Mouse (Mus musculus): ENCODE measurements around the gene Morn1. TPM values are rescaled to one million over a fixed set of nuclear protein-coding genes. Genes with fewer than 3 reads are reported as not detected.

Gene Morn1
- polyA plus RNA-seq (2014; fragmentation: Illumina TruSeq; extraction: RNeasy Lipid Tissue Mini Kit (QIAGEN cat#74804); ENCODE audit: low read depth, low replicate concordance), result 10.9 TPM

GRCm38 (mm10) chr4:155086108-155087024, at the start of gene Morn1, which contains the start of gene Rer1:
Gene Morn1 (plus strand): TSS chr4:155086577.
Gene Rer1 (minus strand): TSS chr4:155086382.

GRCm38 (mm10) chr4:155056724-155057123, 29.7 kb upstream of the Morn1 start, which contains the start of gene Plch2:
Gene Plch2 (minus strand): TSS chr4:155056784.

GRCm38 (mm10) chr4:155066834-155067522, 19.4 kb upstream of the Morn1 start, which contains the start of gene Pex10:
Gene Pex10 (plus strand): TSS chr4:155067016.

Other genes with a start within 250 kb of the Morn1 start
- gene Ttc34, start 249.1 kb upstream of the Morn1 start, polyA plus RNA-seq (2014; fragmentation: Illumina TruSeq; extraction: RNeasy Lipid Tissue Mini Kit (QIAGEN cat#74804); ENCODE audit: low read depth, low replicate concordance), result 0.96 TPM
- gene Mmel1, start 217.0 kb upstream of the Morn1 start, polyA plus RNA-seq (2014; fragmentation: Illumina TruSeq; extraction: RNeasy Lipid Tissue Mini Kit (QIAGEN cat#74804); ENCODE audit: low read depth, low replicate concordance), result 1.8 TPM
- gene Fam213b, start 187.4 kb upstream of the Morn1 start, polyA plus RNA-seq (2014; fragmentation: Illumina TruSeq; extraction: RNeasy Lipid Tissue Mini Kit (QIAGEN cat#74804); ENCODE audit: low read depth, low replicate concordance), result 72.2 TPM
- gene Tnfrsf14, start 158.0 kb upstream of the Morn1 start, polyA plus RNA-seq (2014; fragmentation: Illumina TruSeq; extraction: RNeasy Lipid Tissue Mini Kit (QIAGEN cat#74804); ENCODE audit: low read depth, low replicate concordance), result 10.2 TPM
- not detected for gene Hes5, start 125.7 kb upstream of the Morn1 start, polyA plus RNA-seq (2014; fragmentation: Illumina TruSeq; extraction: RNeasy Lipid Tissue Mini Kit (QIAGEN cat#74804); ENCODE audit: low read depth, low replicate concordance)
- 20.7 TPM for gene Pank4, start 122.5 kb upstream of the Morn1 start, polyA plus RNA-seq (2014; fragmentation: Illumina TruSeq; extraction: RNeasy Lipid Tissue Mini Kit (QIAGEN cat#74804); ENCODE audit: low read depth, low replicate concordance)
- 3.6 TPM for gene Plch2, start 29.8 kb upstream of the Morn1 start, polyA plus RNA-seq (2014; fragmentation: Illumina TruSeq; extraction: RNeasy Lipid Tissue Mini Kit (QIAGEN cat#74804); ENCODE audit: low read depth, low replicate concordance)
- 12.5 TPM for gene Pex10, start 19.6 kb upstream of the Morn1 start, polyA plus RNA-seq (2014; fragmentation: Illumina TruSeq; extraction: RNeasy Lipid Tissue Mini Kit (QIAGEN cat#74804); ENCODE audit: low read depth, low replicate concordance)
- 113 TPM for gene Rer1, start 195 bp upstream of the Morn1 start, polyA plus RNA-seq (2014; fragmentation: Illumina TruSeq; extraction: RNeasy Lipid Tissue Mini Kit (QIAGEN cat#74804); ENCODE audit: low read depth, low replicate concordance)
- 78.6 TPM for gene Ski, start 136.0 kb downstream of the Morn1 start, polyA plus RNA-seq (2014; fragmentation: Illumina TruSeq; extraction: RNeasy Lipid Tissue Mini Kit (QIAGEN cat#74804); ENCODE audit: low read depth, low replicate concordance)
- gene Faap20, start 163.2 kb downstream of the Morn1 start, polyA plus RNA-seq (2014; fragmentation: Illumina TruSeq; extraction: RNeasy Lipid Tissue Mini Kit (QIAGEN cat#74804); ENCODE audit: low read depth, low replicate concordance), result 40.1 TPM